Mouse (Mus musculus) testis, adult 2 months (tissue): Measurements from ENCODE around the gene Olfr1368.

Experiments used
- CTCF ChIP-seq: fragments of 200-500 bp; IDR thresholded peaks from 2 replicates; pipeline ENCODE4 v1.5.1; 2012; ENCODE audit warnings: low read depth, mild to moderate bottlenecking, inconsistent platforms, low read length, moderate library complexity; ENCODE audit not compliant: control insufficient read depth, insufficient read depth, insufficient replicate concordance
- POLR2A ChIP-seq: fragments of 200-500 bp; IDR thresholded peaks from 2 replicates; pipeline ENCODE4 v1.6.1; 2012; ENCODE audit warnings: low read depth, mild to moderate bottlenecking, inconsistent platforms, low read length, moderate library complexity; ENCODE audit not compliant: control insufficient read depth

DNA sequence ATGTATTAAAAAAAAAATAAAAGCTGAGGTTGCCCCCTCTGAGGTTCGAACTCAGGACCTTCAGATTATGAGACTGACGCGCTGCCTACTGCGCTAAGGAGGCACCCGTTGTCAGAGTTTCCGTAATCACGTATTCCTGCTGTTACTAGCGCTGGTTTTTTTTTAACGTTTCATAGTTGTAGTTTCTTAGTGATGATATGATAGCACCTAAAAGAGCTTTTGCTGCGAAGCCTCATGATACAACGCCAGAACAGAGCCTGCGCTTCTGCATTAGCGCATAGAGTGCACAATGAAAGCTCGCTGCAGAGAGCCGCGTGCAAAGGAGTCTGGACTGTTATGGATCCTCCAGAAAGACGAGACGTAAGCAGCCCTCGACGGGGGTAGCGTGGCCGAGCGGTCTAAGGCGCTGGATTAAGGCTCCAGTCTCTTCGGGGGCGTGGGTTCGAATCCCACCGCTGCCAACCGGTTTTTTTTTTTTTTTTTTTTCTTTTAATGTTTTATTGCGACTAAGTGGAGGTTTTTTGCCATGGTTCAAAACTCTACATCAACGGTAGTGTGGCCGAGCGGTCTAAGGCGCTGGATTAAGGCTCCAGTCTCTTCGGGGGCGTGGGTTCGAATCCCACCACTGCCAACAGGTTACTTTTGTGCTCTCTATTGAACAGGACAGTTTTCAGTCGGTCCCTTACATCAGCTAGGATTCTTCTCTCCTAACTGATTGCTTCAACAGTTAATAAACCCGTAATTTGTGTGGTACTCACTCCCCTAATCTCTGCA, 24.2 kb upstream of the Olfr1368 start:
- TF ChIP-seq POLR2A: no peak
- TF ChIP-seq CTCF: no peak
